Mouse (Mus musculus): ENCODE measurements at regions not wholly inside any gene's neighbourhood (a gene's known extent, or its start where the extent isn't known, plus 50 kb on each side); places are given as distances from the start of the nearest gene placed in this dataset.

DNA sequence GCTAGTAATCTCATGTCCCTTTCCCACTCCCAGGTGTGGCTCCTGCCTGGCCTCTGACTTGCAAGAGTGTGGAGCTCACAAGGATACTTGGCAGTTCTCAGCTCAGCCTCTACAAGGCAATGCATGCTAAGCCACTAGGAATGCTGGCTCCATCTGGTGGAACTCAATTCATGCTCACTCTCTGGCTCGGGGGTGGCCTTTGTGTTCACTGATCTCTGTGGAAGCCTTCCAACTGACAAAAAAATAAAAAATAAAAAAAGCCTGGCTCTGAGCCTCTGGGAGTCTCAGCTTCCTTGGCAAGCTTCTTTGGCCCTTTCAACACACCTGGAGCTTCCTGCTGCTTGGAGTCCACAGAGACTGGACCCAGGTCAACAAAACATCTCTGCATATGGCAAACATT lies 571.8 kb upstream of the Gm19410 start:
- TF ChIP-seq CTCF (conservative IDR thresholded peaks at IDR 0.05; ENCODE audit: low read length) (no peak), NANOG (IDR thresholded peaks at IDR 0.05; ENCODE audit: borderline replicate concordance, low read length) (no peak), POU5F1 (IDR thresholded peaks at IDR 0.05; ENCODE audit: borderline replicate concordance, low read length) (no peak)

Measured in E14TG2a.4 (cell line).